ENCODE assay signal across 25 mouse cellular contexts in genomic region chr4:95205372-95205771, GRCm38 (mm10).
"Had no signal": no experiment of that assay in that cellular context is flagged by ENCODE, and none has a peak within 500 bp of the region (broad histone marks: within the 10 kb centered on the region; RNA-seq: fewer than 3 reads in every experiment).

No protein-coding gene starts in this region.

- H3K27ac ChIP-seq: gastrocnemius, adult 2 months; heart, adult 2 months; hindbrain, embryonic 10.5 days; hindbrain, embryonic 12.5 days; hindbrain, embryonic 14.5 days; kidney, embryonic 15.5 days; kidney, postnatal 0 days; limb, embryonic 13.5 days; limb, embryonic 15.5 days; liver, embryonic 13.5 days; liver, embryonic 15.5 days had no signal

- DNase-seq: gastrocnemius, adult 2 months; gastrocnemius, postnatal 10 days; gastrocnemius, postnatal 25 days; heart, adult 2 months; heart, postnatal 14 days; heart, postnatal 4 days; kidney, adult 11 months; kidney, adult 2 months; kidney, adult 9 months; kidney, postnatal 14 days; kidney, postnatal 36 days; layer of hippocampus, adult 9-11 months; layer of hippocampus, postnatal 36 days; liver, embryonic 13.5 days had no signal

- H3K4me2 ChIP-seq: heart, embryonic 12.5 days; hindbrain, embryonic 12.5 days; hindbrain, embryonic 14.5 days; kidney, embryonic 15.5 days; limb, embryonic 13.5 days; limb, embryonic 15.5 days; liver, embryonic 13.5 days; liver, embryonic 15.5 days had no signal

- H3K4me1 ChIP-seq: hindbrain, embryonic 12.5 days; kidney, embryonic 15.5 days; liver, embryonic 15.5 days had no signal

- H3K4me3 ChIP-seq: gastrocnemius, adult 2 months; heart, adult 2 months; heart, embryonic 12.5 days; hindbrain, embryonic 10.5 days; hindbrain, embryonic 12.5 days; kidney, embryonic 15.5 days; limb, embryonic 13.5 days; limb, embryonic 15.5 days; liver, embryonic 13.5 days; liver, embryonic 15.5 days had no signal

- H3K9me3 ChIP-seq: hindbrain, embryonic 10.5 days; hindbrain, embryonic 12.5 days; kidney, embryonic 15.5 days; limb, embryonic 13.5 days; limb, embryonic 15.5 days; liver, embryonic 13.5 days; liver, embryonic 15.5 days had no signal

- H3K27me3 ChIP-seq: heart, embryonic 12.5 days; hindbrain, embryonic 12.5 days; kidney, embryonic 15.5 days; limb, embryonic 13.5 days; limb, embryonic 15.5 days; liver, embryonic 13.5 days; liver, embryonic 15.5 days had no signal

- ATAC-seq: hindbrain, embryonic 16.5 days; intestine, embryonic 16.5 days had no signal

- H3K36me3 ChIP-seq: heart, embryonic 12.5 days; hindbrain, embryonic 10.5 days; hindbrain, embryonic 12.5 days; kidney, embryonic 15.5 days; limb, embryonic 13.5 days; limb, embryonic 15.5 days; liver, embryonic 13.5 days; liver, embryonic 15.5 days had no signal

- H3K9ac ChIP-seq: heart, embryonic 12.5 days; hindbrain, embryonic 12.5 days; hindbrain, embryonic 14.5 days; kidney, embryonic 15.5 days; limb, embryonic 13.5 days; limb, embryonic 15.5 days; liver, embryonic 13.5 days; liver, embryonic 15.5 days had no signal
